Comparison of ENCODE assay signal across 22 mouse cellular contexts in genomic region chr14:29628213-29628612, GRCm38 (mm10).
"Had no signal": no experiment of that assay in that cellular context is flagged by ENCODE, and none has a peak within 500 bp of the region (broad histone marks: within the 10 kb centered on the region; RNA-seq: fewer than 3 reads in every experiment).

No protein-coding gene starts in this region.

- H3K9ac ChIP-seq: heart, embryonic 12.5 days; hindbrain, embryonic 12.5 days; hindbrain, embryonic 14.5 days; intestine, embryonic 15.5 days; limb, embryonic 13.5 days; limb, embryonic 15.5 days; liver, embryonic 12.5 days; liver, embryonic 14.5 days had no signal

- DNase-seq: gastrocnemius, adult 2 months; gastrocnemius, postnatal 10 days; gastrocnemius, postnatal 25 days; heart, adult 2 months; heart, postnatal 10 days; heart, postnatal 4 days; kidney, postnatal 10 days; kidney, postnatal 4 days had no signal

- H3K4me1 ChIP-seq: heart, embryonic 12.5 days; hindbrain, embryonic 10.5 days; intestine, embryonic 15.5 days; limb, embryonic 13.5 days; limb, embryonic 15.5 days; liver, embryonic 12.5 days had no signal

- H3K9me3 ChIP-seq: heart, embryonic 12.5 days; hindbrain, embryonic 10.5 days; hindbrain, embryonic 12.5 days; intestine, embryonic 15.5 days; limb, embryonic 13.5 days; limb, embryonic 15.5 days; liver, embryonic 12.5 days had no signal

- H3K4me3 ChIP-seq: gastrocnemius, adult 2 months; heart, adult 2 months; heart, embryonic 12.5 days; hindbrain, embryonic 10.5 days; hindbrain, embryonic 12.5 days; intestine, embryonic 15.5 days; layer of hippocampus, adult 2 months; left cerebral cortex, adult 2 months; limb, embryonic 13.5 days; limb, embryonic 15.5 days; liver, embryonic 12.5 days had no signal

- H3K4me2 ChIP-seq: heart, embryonic 12.5 days; hindbrain, embryonic 12.5 days; hindbrain, embryonic 14.5 days; intestine, embryonic 15.5 days; limb, embryonic 13.5 days; limb, embryonic 15.5 days; liver, embryonic 12.5 days had no signal

- H3K27ac ChIP-seq: gastrocnemius, adult 2 months; heart, adult 2 months; hindbrain, embryonic 10.5 days; hindbrain, embryonic 12.5 days; hindbrain, embryonic 14.5 days; intestine, embryonic 15.5 days; layer of hippocampus, adult 2 months; left cerebral cortex, adult 2 months; limb, embryonic 13.5 days; limb, embryonic 15.5 days; liver, embryonic 12.5 days; liver, embryonic 14.5 days had no signal

- H3K36me3 ChIP-seq: heart, embryonic 12.5 days; hindbrain, embryonic 10.5 days; hindbrain, embryonic 12.5 days; intestine, embryonic 15.5 days; limb, embryonic 13.5 days; limb, embryonic 15.5 days; liver, embryonic 12.5 days had no signal

- ATAC-seq: hindbrain, embryonic 16.5 days; inflammation-experienced regulatory T-cells, adult 6 months; intestine, embryonic 15.5 days; intestine, postnatal 0 days; liver, embryonic 12.5 days had no signal

- H3K27me3 ChIP-seq: heart, embryonic 12.5 days; hindbrain, embryonic 12.5 days; intestine, embryonic 15.5 days; limb, embryonic 15.5 days; liver, embryonic 12.5 days had no signal
